Mouse (Mus musculus) bone marrow macrophage, adult 2 months (primary cell): ENCODE data around the gene Rnf38.

Experiments
- CTCF ChIP-seq: IDR thresholded peaks from 2 replicates; pipeline ENCODE4 v1.5.1; 2012; ENCODE audit warnings: low read depth, mild to moderate bottlenecking, low read length, moderate library complexity
- POLR2A ChIP-seq: IDR thresholded peaks from 2 replicates; pipeline ENCODE4 v1.6.1; 2012; ENCODE audit warnings: mild to moderate bottlenecking, low read depth, low read length, borderline replicate concordance

GRCm38 (mm10) chr4:44092359-44092758 lies 141.2 kb downstream of the Rnf38 start:
- no peak for TF ChIP-seq POLR2A
- TF ChIP-seq CTCF = no peak
